Mouse (Mus musculus): Measurements from ENCODE around the gene C87436.

DNA sequence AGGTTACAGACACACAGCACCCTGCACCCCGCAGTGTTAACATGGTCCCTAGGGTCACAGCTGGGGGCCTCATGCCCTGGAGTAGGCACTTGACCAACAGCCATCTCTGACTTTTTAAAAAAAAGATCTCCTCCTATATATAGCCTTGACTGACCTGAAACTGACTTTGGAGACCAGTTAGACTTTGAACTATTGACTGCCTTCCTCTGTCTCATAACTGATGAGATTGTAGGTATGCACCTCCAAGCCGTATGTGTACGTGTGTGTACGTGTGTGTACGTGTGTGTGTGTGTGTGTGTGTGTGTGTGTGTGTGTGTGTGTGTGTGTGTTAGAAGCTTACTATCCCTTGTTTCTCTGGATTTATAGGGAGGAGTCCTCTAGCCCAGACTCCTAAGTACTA, 43.7 kb downstream of the C87436 start:
- TF ChIP-seq CTCF (conservative IDR thresholded peaks at IDR 0.05; ENCODE audit: low read length) (no peak), NANOG (IDR thresholded peaks at IDR 0.05; ENCODE audit: borderline replicate concordance, low read length) (no peak), POU5F1 (IDR thresholded peaks at IDR 0.05; ENCODE audit: borderline replicate concordance, low read length) (no peak)
